Comparison of ENCODE assay signal across 13 mouse cellular contexts in genomic region chr17:3200328-3200727, GRCm38 (mm10).
A peak's percentile ranks its signal among the peaks of the same experiment; 100 is the strongest.
DNase-seq lines count a peak whose midpoint lies in the region; ATAC-seq lines count a peak whose summit lies in the region.
"Had no signal": no experiment of that assay in that cellular context is flagged by ENCODE, and none has a peak within 500 bp of the region (broad histone marks: within the 10 kb centered on the region; RNA-seq: fewer than 3 reads in every experiment).

No protein-coding gene starts in this region.

- peaks cover 4% of the 10 kb centered on the region; the same call in 1 of the 2 replicates for H3K4me1 ChIP-seq in neural tube, embryonic 15.5 days
- H3K4me1 ChIP-seq: stomach, embryonic 15.5 days had no signal

- H3K4me2 ChIP-seq in neural tube, embryonic 15.5 days, result no peak overlapping the region
- H3K4me2 ChIP-seq: stomach, embryonic 15.5 days had no signal

- no peak overlapping the region for H3K4me3 ChIP-seq in neural tube, embryonic 15.5 days (replicated peaks)
- H3K4me3 ChIP-seq: left cerebral cortex, adult 2 months; stomach, embryonic 15.5 days had no signal

- H3K9me3 ChIP-seq in neural tube, embryonic 15.5 days (replicated peaks), result no peaks in the 10 kb centered on the region
- H3K9me3 ChIP-seq: stomach, embryonic 15.5 days had no signal

- H3K27me3 ChIP-seq in neural tube, embryonic 15.5 days (replicated peaks), result no peaks in the 10 kb centered on the region
- H3K27me3 ChIP-seq: Patski; stomach, embryonic 15.5 days had no signal

- peak; percentile 13 for DNase-seq in adrenal gland, postnatal 14 days
- no peak for DNase-seq in adrenal gland, postnatal 4 days (ENCODE audit: low spot score in 2 of 2)
- DNase-seq in neural tube, embryonic 10.5 days (ENCODE audit: extremely low spot score, low spot score), result no peak
- DNase-seq in heart, postnatal 14 days, result peak; percentile 24 to 49
- no peak for DNase-seq in spleen, adult 18-20 months
- DNase-seq in retina, embryonic 14.5 days (ENCODE audit: low spot score), result no peak
- DNase-seq in cerebellum, postnatal 14 days, result no peak
- DNase-seq: right cerebral cortex, adult 18-20 months had no signal

- peak; percentile 45; the same call in 1 of the 2 replicates for ATAC-seq in neural tube, embryonic 15.5 days (ENCODE audit: low FRiP score)
- ATAC-seq: intestine, postnatal 0 days; Patski had no signal

- intact Hi-C loops in heart, postnatal 14 days (cut with DNase I), result no loop called here

- H3K27ac ChIP-seq in neural tube, embryonic 15.5 days (replicated peaks), result no peak overlapping the region
- H3K27ac ChIP-seq: left cerebral cortex, adult 2 months; stomach, embryonic 15.5 days had no signal

- H3K9ac ChIP-seq in neural tube, embryonic 15.5 days (replicated peaks), result no peak overlapping the region
- H3K9ac ChIP-seq: stomach, embryonic 15.5 days had no signal

- 84% methylated on average over 8 of the region's 8 CpGs for WGBS in neural tube, embryonic 15.5 days

- H3K36me3 ChIP-seq in neural tube, embryonic 15.5 days, result peaks cover 33% of the 10 kb centered on the region

Comparison
In these comparisons a context has a peak if more than half of its experiments do, and no peak if none do; other contexts are left out.
1. DNase-seq: peak in adrenal gland, postnatal 14 days (single experiment) and heart, postnatal 14 days (2 of 2); none in adrenal gland, postnatal 4 days (0 of 2), neural tube, embryonic 10.5 days (single experiment), spleen, adult 18-20 months (0 of 2), retina, embryonic 14.5 days (single experiment) and cerebellum, postnatal 14 days (0 of 2).